Mouse (Mus musculus) cerebellum, adult 2 months (tissue): Measurements from ENCODE around the gene Hnf4a.

Experiments used
- CTCF ChIP-seq: fragments of 200-500 bp; IDR thresholded peaks from 2 replicates; pipeline ENCODE4 v1.5.1; 2011; ENCODE audit warnings: low read depth, mild to moderate bottlenecking, control low read depth, low read length, moderate library complexity, borderline replicate concordance; ENCODE audit not compliant: insufficient read depth
- POLR2A ChIP-seq: fragments of 200-500 bp; IDR thresholded peaks from 2 replicates; pipeline ENCODE4 v1.6.1; 2011; ENCODE audit warnings: low read length, control low read depth, borderline replicate concordance; ENCODE audit not compliant: insufficient read depth

DNA sequence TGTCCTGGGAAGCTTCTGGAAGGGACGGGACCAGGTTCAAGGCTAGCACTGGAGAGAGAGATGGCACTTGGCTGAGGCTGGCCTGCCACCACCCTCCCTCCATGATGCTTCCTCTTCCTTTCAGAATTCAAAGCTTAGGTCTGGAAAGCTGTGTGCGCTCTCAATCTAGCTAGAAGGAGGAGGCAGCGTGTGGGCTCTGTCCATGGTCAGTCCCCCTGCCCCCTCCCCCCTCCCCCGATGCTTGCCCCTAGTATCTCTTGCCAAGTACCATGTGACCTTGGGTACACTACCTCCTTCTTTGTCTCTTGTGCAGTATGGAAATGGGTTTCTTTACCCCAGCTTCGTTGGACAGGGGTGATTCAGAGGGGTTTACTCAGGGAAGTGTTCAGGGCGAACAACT is 42.2 kb downstream of the Hnf4a start:
- TF ChIP-seq CTCF (no peak), POLR2A (no peak)
